Mouse (Mus musculus) heart, embryonic 11.5 days (tissue): ENCODE data around the gene Mthfr. TPM values are rescaled to one million over a fixed set of nuclear protein-coding genes. Genes with fewer than 3 reads are reported as not detected.

Experiments used
- ATAC-seq: fragments of 200-750 bp; cut with Nextera tagmentation; replicated peaks from 2 replicates; pipeline ENCODE4 v1.8.0; 2017; ENCODE audit warnings: moderate library complexity; ENCODE audit not compliant: insufficient number of reproducible peaks, low FRiP score, low TSS enrichment
- H3K27ac ChIP-seq: fragments of 300-500 bp; sonication (generic); 2 replicates; pipeline ENCODE4 v1.5.1; 2014; ENCODE audit warnings: mild to moderate bottlenecking, low read depth, low read length
- H3K27me3 ChIP-seq: fragments of 300-500 bp; sonication (generic); 2 replicates; pipeline ENCODE4 v1.6.1; 2014; ENCODE audit warnings: mild to moderate bottlenecking, low read length, mixed read lengths; ENCODE audit not compliant: control insufficient read depth, insufficient read depth
- H3K36me3 ChIP-seq: fragments of 300-500 bp; sonication (generic); 2 replicates; pipeline ENCODE4 v1.6.1; 2014; ENCODE audit warnings: mild to moderate bottlenecking, low read length, moderate library complexity, mixed read lengths; ENCODE audit not compliant: control insufficient read depth, insufficient read depth
- H3K4me1 ChIP-seq: fragments of 300-500 bp; sonication (generic); 2 replicates; pipeline ENCODE4 v1.6.1; 2014; ENCODE audit warnings: low read length; ENCODE audit not compliant: control insufficient read depth, insufficient read depth
- H3K4me2 ChIP-seq: fragments of 300-500 bp; sonication (generic); 2 replicates; pipeline ENCODE4 v1.6.1; 2014; ENCODE audit warnings: mild to moderate bottlenecking, moderate library complexity
- H3K4me3 ChIP-seq: fragments of 300-500 bp; sonication (generic); 2 replicates; pipeline ENCODE4 v1.5.1; 2014; ENCODE audit warnings: low read depth, low read length
- H3K9ac ChIP-seq: fragments of 300-500 bp; sonication (generic); 2 replicates; pipeline ENCODE4 v1.6.1; 2014; ENCODE audit warnings: mild to moderate bottlenecking, low read depth, low read length, moderate library complexity
- H3K9me3 ChIP-seq: fragments of 300-500 bp; sonication (generic); replicated peaks from 2 replicates; pipeline ENCODE4 v1.6.1; 2016; ENCODE audit warnings: low read length; ENCODE audit not compliant: control insufficient read depth
- WGBS: fragments of 180-500 bp; shearing (Covaris S2); extraction: QIAGEN DNeasy Blood & Tissue Kit; methylation state at CpG from one replicate; pipeline ENCODE4 v1.1.7; 2014; ENCODE audit not compliant: insufficient replicate concordance; 5-methylcytosine and 5-hydroxymethylcytosine counted together
- polyA plus RNA-seq: library from polyadenylated mRNA; unstranded; fragments of >200 nt; fragmentation: Nextera tagmentation; extraction: Ambion mirVana; gene quantifications from 2 replicates; pipeline ENCODE4 v1.2.1, GENCODE M21; 2014

The Mthfr gene
- polyA plus RNA-seq, 1 experiment from 2014 or later: 10.4 TPM

DNA sequence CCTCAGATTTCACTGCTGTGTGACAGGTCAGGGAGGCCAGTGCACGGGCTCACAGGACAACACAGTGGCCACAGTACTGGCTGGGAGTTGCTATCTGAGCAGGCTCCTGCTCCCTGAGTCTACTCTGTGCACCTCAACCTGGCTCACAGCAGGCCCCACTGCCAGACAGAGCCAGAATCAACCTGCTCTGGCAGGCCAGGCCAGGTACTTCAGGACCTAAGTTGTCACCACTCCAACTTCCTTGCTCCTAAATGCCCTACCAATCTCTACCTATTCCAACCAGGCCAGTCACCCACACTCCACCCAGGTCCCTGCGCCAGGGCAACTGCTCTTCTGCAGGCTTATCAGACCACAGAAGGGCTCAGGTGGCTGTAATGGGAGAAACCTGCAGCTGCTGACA is 29.2 kb upstream of the Mthfr start:
- Histone ChIP-seq H3K9me3 (no peaks in the 10 kb centered on the region), H3K27me3 (no peaks in the 10 kb centered on the region), H3K4me1 (no peaks in the 10 kb centered on the region), H3K36me3 (peaks cover 62% of the 10 kb centered on the region), H3K4me2 (no peak overlapping the region), H3K27ac (no peak overlapping the region), H3K4me3 (no peak overlapping the region), H3K9ac (no peak overlapping the region)
- ATAC-seq: no peak
- 75% methylated on average over 2 of the region's 2 CpGs for WGBS

DNA sequence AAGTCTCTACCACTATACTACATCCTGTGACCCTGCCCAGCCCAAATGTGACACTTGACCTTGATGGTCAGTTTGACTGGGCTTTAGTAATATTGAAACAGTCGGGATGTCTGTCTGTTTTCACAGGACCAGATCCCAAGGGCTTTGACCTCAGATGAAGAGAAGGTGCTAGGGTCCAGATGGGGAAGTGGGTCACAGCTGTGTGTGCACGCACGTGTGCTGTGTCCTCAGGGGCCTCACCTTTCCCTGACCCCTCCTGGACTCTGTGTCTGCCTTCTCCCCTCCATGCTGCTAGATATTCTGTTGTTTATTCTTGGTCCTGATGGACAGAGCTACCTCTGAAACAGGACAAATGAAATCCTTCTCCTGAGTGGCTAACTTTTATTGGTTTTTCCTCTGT is 27.5 kb upstream of the Mthfr start:
- Histone ChIP-seq H3K9ac (no peak overlapping the region), H3K4me2 (no peak overlapping the region)
- WGBS: 78% methylated on average over 3 of the region's 3 CpGs

DNA sequence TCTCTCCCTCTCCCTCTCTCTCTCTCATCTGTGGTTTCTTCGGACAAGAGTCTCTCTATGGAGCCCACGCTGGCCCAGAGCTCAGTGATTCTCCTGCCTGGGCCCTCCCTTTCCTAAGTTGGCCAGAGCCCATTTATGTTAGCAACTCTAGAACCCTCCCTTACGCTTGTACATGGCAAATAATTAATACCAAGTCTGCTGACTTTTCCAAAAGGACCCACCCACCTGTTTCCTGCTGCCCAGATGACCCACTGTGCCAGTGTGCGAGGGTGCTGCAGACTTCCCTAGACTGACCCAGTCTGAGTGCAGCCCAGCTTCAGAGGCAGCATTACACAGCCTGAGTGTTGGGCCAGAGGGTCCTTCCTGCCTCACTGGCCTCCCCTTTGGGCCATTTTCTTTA is 26.7 kb upstream of the Mthfr start:
- ATAC-seq: no peak
- Histone ChIP-seq H3K9ac (no peak overlapping the region), H3K4me2 (no peak overlapping the region), H3K9me3 (no peaks in the 10 kb centered on the region), H3K4me3 (no peak overlapping the region), H3K27ac (no peak overlapping the region), H3K27me3 (no peaks in the 10 kb centered on the region), H3K4me1 (no peaks in the 10 kb centered on the region), H3K36me3 (peaks cover 67% of the 10 kb centered on the region)
- 82% methylated on average over 4 of the region's 4 CpGs for WGBS

More for the DNA sequence above, 27.5 kb upstream of the Mthfr start:
- H3K9me3 ChIP-seq: no peaks in the 10 kb centered on the region
- H3K4me1 ChIP-seq: no peaks in the 10 kb centered on the region
- peaks cover 64% of the 10 kb centered on the region for H3K36me3 ChIP-seq
- no peak overlapping the region for H3K27ac ChIP-seq
- H3K4me3 ChIP-seq: no peak overlapping the region
- no peaks in the 10 kb centered on the region for H3K27me3 ChIP-seq
- no peak for ATAC-seq

DNA sequence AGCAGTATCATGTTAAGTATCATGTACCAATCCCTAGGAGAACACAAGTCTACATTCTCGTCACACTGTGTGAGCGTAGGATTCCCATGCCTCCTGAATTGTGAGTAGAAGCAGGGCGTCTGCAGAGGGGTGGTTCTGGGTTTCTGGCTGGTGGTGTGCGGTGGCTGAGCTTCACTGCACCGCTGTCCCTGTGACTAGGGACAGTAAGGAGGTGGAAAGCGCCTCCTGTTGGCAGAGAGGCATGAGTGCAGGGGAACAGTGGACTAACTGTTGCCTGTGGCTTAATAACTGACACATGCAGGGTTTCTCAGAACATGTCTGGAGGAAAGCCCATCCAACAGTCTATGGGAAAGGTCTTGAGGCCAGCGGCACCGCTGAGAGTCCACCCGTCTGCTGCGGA is 23.5 kb upstream of the Mthfr start:
- Histone ChIP-seq H3K9me3 (no peaks in the 10 kb centered on the region), H3K27me3 (no peaks in the 10 kb centered on the region), H3K4me3 (no peak overlapping the region), H3K4me1 (no peaks in the 10 kb centered on the region), H3K27ac (no peak overlapping the region), H3K4me2 (no peak overlapping the region), H3K9ac (no peak overlapping the region), H3K36me3 (peaks cover 62% of the 10 kb centered on the region)
- WGBS: 76% methylated on average over 10 of the region's 10 CpGs
- ATAC-seq: no peak

DNA sequence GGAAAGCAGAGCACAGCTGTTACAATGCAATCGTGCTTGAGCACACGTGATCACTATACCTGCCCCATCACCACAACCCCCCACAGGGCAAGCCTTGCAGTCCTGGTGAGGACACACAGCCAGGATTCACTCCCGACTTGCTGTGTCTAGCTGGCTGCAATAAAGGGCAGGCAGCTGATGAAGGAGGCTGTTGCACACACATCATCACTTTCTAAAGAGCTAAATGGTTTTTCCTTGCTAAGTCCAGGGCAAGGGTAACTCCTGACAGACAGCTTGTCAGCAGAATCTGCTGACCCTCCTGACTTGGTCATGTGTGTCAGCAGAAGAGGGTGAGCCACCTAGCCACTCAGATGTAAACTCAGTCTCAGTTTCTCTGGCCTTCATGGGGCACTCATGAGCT is 21.9 kb upstream of the Mthfr start:
- no peak overlapping the region for H3K4me3 ChIP-seq
- H3K9ac ChIP-seq: no peak overlapping the region
- peaks cover 56% of the 10 kb centered on the region for H3K36me3 ChIP-seq
- no peaks in the 10 kb centered on the region for H3K27me3 ChIP-seq
- no peak overlapping the region for H3K27ac ChIP-seq
- no peaks in the 10 kb centered on the region for H3K4me1 ChIP-seq
- H3K4me2 ChIP-seq: no peak overlapping the region
- ATAC-seq: no peak
- H3K9me3 ChIP-seq: no peaks in the 10 kb centered on the region
- WGBS: 65% methylated on average over 3 of the region's 3 CpGs

DNA sequence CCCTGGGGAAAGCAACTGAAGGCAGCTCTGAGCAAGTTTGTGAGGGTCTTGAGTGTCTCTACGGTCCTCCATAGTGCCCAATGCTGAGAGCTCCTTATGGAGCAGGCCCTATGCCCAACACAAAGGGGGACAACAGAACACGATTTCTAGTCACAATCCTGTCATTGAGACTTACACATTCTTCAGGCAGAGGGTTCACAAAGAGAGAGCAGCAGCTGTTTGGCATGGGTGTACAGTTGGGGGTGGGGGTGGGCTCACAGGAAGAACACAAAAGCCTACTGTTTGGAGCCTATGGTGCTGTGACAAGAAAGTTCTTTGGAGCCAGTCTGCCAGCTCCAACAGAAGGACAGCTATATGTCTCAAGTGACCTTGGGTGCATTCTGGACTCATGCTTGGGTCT is 20.5 kb upstream of the Mthfr start:
- Histone ChIP-seq H3K27me3 (no peaks in the 10 kb centered on the region), H3K4me1 (no peaks in the 10 kb centered on the region), H3K9me3 (no peaks in the 10 kb centered on the region), H3K9ac (no peak overlapping the region), H3K4me2 (no peak overlapping the region), H3K4me3 (no peak overlapping the region), H3K27ac (no peak overlapping the region), H3K36me3 (peaks cover 49% of the 10 kb centered on the region)
- WGBS: 73% methylated on average over 2 of the region's 2 CpGs
- ATAC-seq: no peak

DNA sequence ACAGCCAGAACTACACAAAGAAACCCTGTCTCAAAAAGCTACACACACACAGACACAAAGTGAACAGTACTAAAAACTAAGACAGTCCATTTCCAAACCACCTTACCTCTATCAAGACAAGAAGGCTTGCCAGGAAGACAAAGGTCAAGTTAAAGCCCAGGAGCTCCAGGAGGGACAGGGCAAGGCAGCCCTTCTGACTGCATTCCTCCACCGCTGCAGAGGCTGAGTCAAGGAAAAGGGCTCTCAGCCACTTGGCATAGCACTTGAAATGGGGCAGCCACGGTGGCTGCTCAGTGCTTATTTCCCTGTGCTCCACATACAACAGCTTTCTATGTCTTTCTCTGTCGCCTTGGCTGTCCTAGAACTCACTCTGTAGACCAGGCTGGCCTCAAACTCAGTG is 14.9 kb upstream of the Mthfr start:
- Histone ChIP-seq H3K27ac (no peak overlapping the region), H3K4me3 (no peak overlapping the region), H3K4me1 (no peaks in the 10 kb centered on the region), H3K36me3 (peaks cover 32% of the 10 kb centered on the region), H3K4me2 (no peak overlapping the region), H3K27me3 (no peaks in the 10 kb centered on the region), H3K9me3 (no peaks in the 10 kb centered on the region), H3K9ac (no peak overlapping the region)
- ATAC-seq: no peak
- 84% methylated on average over 3 of the region's 3 CpGs for WGBS

DNA sequence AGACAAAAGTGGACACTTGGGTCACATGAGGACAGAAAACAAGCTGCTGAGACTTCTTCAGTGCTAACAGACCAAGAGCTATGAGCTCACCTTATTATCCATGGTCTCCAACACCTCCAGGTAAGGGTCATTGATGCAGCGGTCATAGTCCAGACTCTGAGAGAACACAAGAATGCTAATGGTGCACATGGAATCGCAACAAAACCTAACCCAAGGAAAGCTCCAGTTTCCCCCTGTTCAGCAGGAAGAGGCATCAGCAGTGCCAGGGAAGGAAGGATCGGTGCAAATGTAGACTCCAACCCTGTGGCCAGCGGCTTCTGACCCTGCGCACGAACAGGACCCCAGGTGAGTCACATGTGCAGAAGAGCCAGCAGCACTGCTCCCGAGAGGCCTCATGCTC is 9.6 kb upstream of the Mthfr start:
- no peak overlapping the region for H3K4me2 ChIP-seq
- H3K27ac ChIP-seq: no peak overlapping the region
- WGBS: 95% methylated on average over 7 of the region's 7 CpGs
- H3K9ac ChIP-seq: no peak overlapping the region
- H3K9me3 ChIP-seq: no peaks in the 10 kb centered on the region
- ATAC-seq: no peak
- H3K27me3 ChIP-seq: no peaks in the 10 kb centered on the region
- H3K4me1 ChIP-seq: no peaks in the 10 kb centered on the region
- no peak overlapping the region for H3K4me3 ChIP-seq
- peaks cover 10% of the 10 kb centered on the region for H3K36me3 ChIP-seq

DNA sequence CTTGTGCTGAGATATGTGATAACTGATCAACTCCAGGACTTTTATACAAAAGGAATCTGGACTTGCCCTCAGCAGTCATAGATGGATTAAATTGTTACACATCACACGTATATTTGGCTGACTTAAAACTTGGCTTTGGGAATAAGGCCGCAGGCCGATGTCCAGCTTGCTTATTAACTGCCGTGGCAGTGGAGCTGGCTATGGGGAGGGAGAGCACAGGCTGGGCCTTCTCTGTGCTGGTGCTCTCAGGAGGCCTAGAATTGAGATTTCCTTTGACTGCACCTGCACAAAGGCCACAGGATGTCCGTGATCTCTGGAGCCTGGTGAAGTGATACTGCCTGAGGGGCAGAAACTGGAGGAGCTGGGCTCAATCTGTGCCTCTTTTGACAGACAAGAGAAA is 8.4 kb upstream of the Mthfr start:
- Histone ChIP-seq H3K4me3 (no peak overlapping the region), H3K9me3 (no peaks in the 10 kb centered on the region), H3K4me1 (no peaks in the 10 kb centered on the region), H3K9ac (no peak overlapping the region), H3K27me3 (no peaks in the 10 kb centered on the region), H3K4me2 (no peak overlapping the region), H3K36me3 (peaks cover 9% of the 10 kb centered on the region), H3K27ac (no peak overlapping the region)
- 94% methylated on average over 5 of the region's 5 CpGs for WGBS
- no peak for ATAC-seq
